Mouse (Mus musculus): ENCODE results near the gene P2rx7.

DNA sequence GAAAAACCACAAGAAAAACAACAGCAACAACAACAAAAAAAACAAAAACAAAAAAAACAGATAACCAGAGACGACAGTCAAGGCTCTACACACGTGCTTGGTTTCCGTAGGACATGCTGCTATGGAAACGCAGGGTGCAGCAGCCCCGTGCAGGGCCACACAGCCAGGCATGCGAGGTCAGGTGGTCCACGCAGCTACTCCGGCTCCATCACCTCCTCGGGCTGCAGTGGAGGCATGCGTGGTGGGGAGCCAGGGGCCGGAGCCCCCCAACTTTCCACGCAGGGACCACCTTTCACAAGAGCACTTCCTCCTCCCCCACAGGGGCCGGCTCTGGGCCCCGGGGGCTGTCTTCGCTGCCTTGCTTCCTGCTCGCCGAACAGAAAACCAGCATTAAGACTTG is 90.2 kb downstream of the P2rx7 start:
- TF ChIP-seq CTCF (IDR thresholded peaks at IDR 0.05; ENCODE audit: low read depth, low read length) (no peak), POLR2A (IDR thresholded peaks at IDR 0.05; ENCODE audit: borderline replicate concordance, low read depth, low read length) (no peak)

Data from bone marrow macrophage, adult 2 months (primary cell).